Mouse (Mus musculus) C2C12 (cell line): ENCODE results near the gene Klf12.

Experiments
- CTCF ChIP-seq: IDR thresholded peaks from one replicate; pipeline ENCODE4 v1.5.1; 2011; ENCODE audit not compliant: control insufficient read depth, insufficient read depth, insufficient read length
- FOSL1 ChIP-seq: IDR thresholded peaks from one replicate; pipeline ENCODE4 v1.8.0; 2011; ENCODE audit warnings: mild to moderate bottlenecking, low read length; ENCODE audit not compliant: poor library complexity, insufficient read depth, severe bottlenecking
- MYOD1 ChIP-seq: IDR thresholded peaks from one replicate; pipeline ENCODE4 v1.6.1; 2011; ENCODE audit warnings: low read depth; ENCODE audit not compliant: control insufficient read depth, insufficient read length
- MYOG ChIP-seq: IDR thresholded peaks from one replicate; pipeline ENCODE4 v1.6.1; 2011; ENCODE audit not compliant: control insufficient read depth, insufficient read length; ENCODE audit errors: extremely low read depth

- no peak for TF ChIP-seq CTCF
- TF ChIP-seq MYOG, result no peak
- TF ChIP-seq FOSL1, result no peak
- TF ChIP-seq MYOD1, result no peak
Measured at GRCm38 (mm10) chr14:100224151-100224550, 60.3 kb downstream of the Klf12 start.
